Mouse (Mus musculus): Measurements from ENCODE around the gene Bicral.

DNA sequence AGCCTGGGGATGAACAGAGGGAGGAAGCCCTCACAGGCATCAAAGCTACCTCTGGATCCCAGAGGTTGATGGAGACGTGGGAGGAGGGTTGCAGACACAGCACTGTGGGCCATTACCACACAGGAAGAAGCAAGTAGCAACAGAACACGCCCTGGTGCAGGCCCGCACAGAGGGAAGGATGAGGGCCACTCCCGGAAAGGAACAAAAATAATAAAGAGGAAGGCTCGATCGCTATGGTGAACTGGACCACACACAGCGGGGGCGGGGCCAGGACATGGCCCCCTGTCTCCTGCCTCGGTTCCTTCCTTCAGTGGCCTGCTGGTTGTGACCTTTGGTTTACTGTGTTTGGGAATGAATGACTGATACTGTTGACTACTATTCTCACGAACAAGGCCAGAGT is 58.6 kb downstream of the Bicral start:
- TF ChIP-seq CTCF (IDR thresholded peaks at IDR 0.05; ENCODE audit: extremely low read depth, insufficient read depth, insufficient read length, insufficient replicate concordance) (no peak), POLR2A (IDR thresholded peaks at IDR 0.05; ENCODE audit: low read depth, low read length) (no peak)
